Mouse (Mus musculus) olfactory bulb, adult 2 months (tissue): ENCODE data around the gene Apod.

ENCODE experiments used
- CTCF ChIP-seq: fragments of 200-500 bp; IDR thresholded peaks from 2 replicates; pipeline ENCODE4 v1.5.1; 2012; ENCODE audit warnings: low read depth, mild to moderate bottlenecking, low read length, moderate library complexity; ENCODE audit not compliant: insufficient read depth
- POLR2A ChIP-seq: fragments of 200-500 bp; IDR thresholded peaks from 2 replicates; pipeline ENCODE4 v1.6.1; 2012; ENCODE audit warnings: mild to moderate bottlenecking, low read depth, low read length, moderate library complexity; ENCODE audit not compliant: insufficient read depth

GRCm38 (mm10) chr16:31358576-31358975 lies 44.0 kb upstream of the Apod start:
- TF ChIP-seq POLR2A (no peak), CTCF (no peak)
